Mouse (Mus musculus): Measurements from ENCODE around the gene Lyrm4.

DNA sequence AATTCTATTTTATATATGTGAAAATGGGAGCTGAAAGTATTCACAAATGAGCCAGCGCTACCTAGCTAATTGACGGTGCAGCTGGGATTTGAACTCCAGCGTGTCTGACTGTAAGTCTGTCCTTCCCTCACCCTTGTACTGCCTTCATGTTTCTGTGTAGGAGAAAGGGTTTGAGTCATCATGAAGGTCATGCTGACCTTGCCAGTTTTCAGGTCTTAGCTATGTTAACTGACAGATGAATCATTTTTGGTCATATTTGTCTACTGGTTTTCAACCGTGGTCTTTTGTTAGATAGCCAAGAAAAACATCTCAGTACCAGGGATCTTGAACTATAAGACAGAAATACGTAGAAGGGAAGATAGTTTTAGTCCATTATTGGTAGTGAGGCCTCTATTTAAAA lies 14.1 kb upstream of the Lyrm4 start:
- TF ChIP-seq POLR2A (IDR thresholded peaks at IDR 0.05; ENCODE audit: low read depth, low read length) (no peak), ZC3H11A (IDR thresholded peaks at IDR 0.05; ENCODE audit: low read depth, low read length) (no peak), POLR2AphosphoS2 (IDR thresholded peaks at IDR 0.05; ENCODE audit: low read depth, low read length) (no peak), CTCF (conservative IDR thresholded peaks at IDR 0.05 in 1 of 2, IDR thresholded peaks at IDR 0.05 in 1 of 2; ENCODE audit: low read depth in 2 of 2, low read length in 2 of 2) (no peak)
